Mouse (Mus musculus) megakaryocyte, embryonic 14.5 days (primary cell): ENCODE results near the gene Slc43a1.

Experiments used
- FLI1 ChIP-seq: IDR thresholded peaks from 2 replicates; pipeline ENCODE4 v1.6.1; 2012; ENCODE audit warnings: low read length, inconsistent platforms, mixed read lengths
- GATA1 ChIP-seq: IDR thresholded peaks from 3 replicates; pipeline ENCODE4 v1.6.1; 2012; ENCODE audit warnings: mixed read lengths, low read length, inconsistent platforms, borderline replicate concordance

- TF ChIP-seq FLI1, result no peak
- TF ChIP-seq GATA1, result no peak
Observed at GRCm38 (mm10) chr2:84884611-84885010, 46.0 kb downstream of the Slc43a1 start.
